Mouse (Mus musculus): Measurements from ENCODE around the gene Tdp2. TPM values are rescaled to one million over a fixed set of nuclear protein-coding genes. Genes with fewer than 3 reads are reported as not detected.

The Tdp2 gene
- 36.3 and 41.3 TPM in 2 replicates for polyA plus RNA-seq (2011; ENCODE audit: insufficient read length, low read depth, missing spikeins)

- TF ChIP-seq POLR2A (IDR thresholded peaks at IDR 0.05; ENCODE audit: low read depth, low read length) (peak; percentile 84), CTCF (IDR thresholded peaks at IDR 0.05; ENCODE audit: borderline replicate concordance, insufficient read depth, low read length) (no peak)
- H3K4me3 ChIP-seq (ENCODE audit: insufficient read depth, low read length) = peak within 1 kb of the TSS; percentile 96
- H3K27ac ChIP-seq (ENCODE audit: insufficient read depth, low read length) = peak within 1 kb of the TSS; percentile 30
- peaks cover 2% of the 10 kb centered on the region; the same call in 1 of the 2 replicates for H3K4me1 ChIP-seq (ENCODE audit: control insufficient read depth, insufficient read depth, low read length)
Observed at GRCm38 (mm10) chr13:24831353-24832130, at the start of gene Tdp2, which contains the start of gene Acot13. Gene Tdp2, plus strand, starts transcription at chr13:24831679. Gene Acot13, minus strand, starts transcription at chr13:24831540.

- no peak overlapping the region for H3K4me3 ChIP-seq (ENCODE audit: insufficient read depth, low read length)
- no peak overlapping the region for H3K27ac ChIP-seq (ENCODE audit: insufficient read depth, low read length)
- H3K4me1 ChIP-seq (ENCODE audit: control insufficient read depth, insufficient read depth, low read length) = peaks cover 5% of the 10 kb centered on the region
- TF ChIP-seq CTCF (IDR thresholded peaks at IDR 0.05; ENCODE audit: borderline replicate concordance, insufficient read depth, low read length) = no peak
- no peak for TF ChIP-seq POLR2A (IDR thresholded peaks at IDR 0.05; ENCODE audit: low read depth, low read length)
Observed at GRCm38 (mm10) chr13:24781916-24782315, 49.6 kb upstream of the Tdp2 start.

- H3K4me3 ChIP-seq (ENCODE audit: insufficient read depth, low read length) = no peak overlapping the region
- H3K4me1 ChIP-seq (ENCODE audit: control insufficient read depth, insufficient read depth, low read length) = peaks cover 5% of the 10 kb centered on the region
- H3K27ac ChIP-seq (ENCODE audit: insufficient read depth, low read length) = no peak overlapping the region
- TF ChIP-seq CTCF (IDR thresholded peaks at IDR 0.05; ENCODE audit: borderline replicate concordance, insufficient read depth, low read length) = no peak
- TF ChIP-seq POLR2A (IDR thresholded peaks at IDR 0.05; ENCODE audit: low read depth, low read length) = no peak
Observed at GRCm38 (mm10) chr13:24786014-24786490, 45.4 kb upstream of the Tdp2 start.

- Histone ChIP-seq H3K4me1 (ENCODE audit: control insufficient read depth, insufficient read depth, low read length) (peaks cover 5% of the 10 kb centered on the region), H3K27ac (ENCODE audit: insufficient read depth, low read length) (no peak overlapping the region), H3K4me3 (ENCODE audit: insufficient read depth, low read length) (no peak overlapping the region)
- TF ChIP-seq CTCF (IDR thresholded peaks at IDR 0.05; ENCODE audit: borderline replicate concordance, insufficient read depth, low read length) = no peak
- no peak for TF ChIP-seq POLR2A (IDR thresholded peaks at IDR 0.05; ENCODE audit: low read depth, low read length)
Observed at GRCm38 (mm10) chr13:24787477-24787876, 44.0 kb upstream of the Tdp2 start.

GRCm38 (mm10) chr13:24791349-24791748 lies 40.1 kb upstream of the Tdp2 start:
- peaks cover 8% of the 10 kb centered on the region for H3K4me1 ChIP-seq (ENCODE audit: control insufficient read depth, insufficient read depth, low read length)
- no peak overlapping the region for H3K4me3 ChIP-seq (ENCODE audit: insufficient read depth, low read length)
- H3K27ac ChIP-seq (ENCODE audit: insufficient read depth, low read length) = no peak overlapping the region
- no peak for TF ChIP-seq POLR2A (IDR thresholded peaks at IDR 0.05; ENCODE audit: low read depth, low read length)
- TF ChIP-seq CTCF (IDR thresholded peaks at IDR 0.05; ENCODE audit: borderline replicate concordance, insufficient read depth, low read length) = no peak

GRCm38 (mm10) chr13:24792411-24793045 lies 39.0 kb upstream of the Tdp2 start:
- peaks cover 8% of the 10 kb centered on the region for H3K4me1 ChIP-seq (ENCODE audit: control insufficient read depth, insufficient read depth, low read length)
- H3K4me3 ChIP-seq (ENCODE audit: insufficient read depth, low read length) = no peak overlapping the region
- H3K27ac ChIP-seq (ENCODE audit: insufficient read depth, low read length) = peak overlapping the region; percentile 70
- TF ChIP-seq CTCF (IDR thresholded peaks at IDR 0.05; ENCODE audit: borderline replicate concordance, insufficient read depth, low read length) = no peak
- no peak for TF ChIP-seq POLR2A (IDR thresholded peaks at IDR 0.05; ENCODE audit: low read depth, low read length)

GRCm38 (mm10) chr13:24798686-24799085 lies 32.8 kb upstream of the Tdp2 start:
- no peak for TF ChIP-seq POLR2A (IDR thresholded peaks at IDR 0.05; ENCODE audit: low read depth, low read length)
- TF ChIP-seq CTCF (IDR thresholded peaks at IDR 0.05; ENCODE audit: borderline replicate concordance, insufficient read depth, low read length) = no peak
- Histone ChIP-seq H3K27ac (ENCODE audit: insufficient read depth, low read length) (no peak overlapping the region), H3K4me1 (ENCODE audit: control insufficient read depth, insufficient read depth, low read length) (peaks cover 4% of the 10 kb centered on the region), H3K4me3 (ENCODE audit: insufficient read depth, low read length) (no peak overlapping the region)

- peaks cover 4% of the 10 kb centered on the region for H3K4me1 ChIP-seq (ENCODE audit: control insufficient read depth, insufficient read depth, low read length)
- no peak for TF ChIP-seq POLR2A (IDR thresholded peaks at IDR 0.05; ENCODE audit: low read depth, low read length)
- no peak for TF ChIP-seq CTCF (IDR thresholded peaks at IDR 0.05; ENCODE audit: borderline replicate concordance, insufficient read depth, low read length)
- peak overlapping the region; percentile 58; the same call in 1 of the 2 replicates for H3K27ac ChIP-seq (ENCODE audit: insufficient read depth, low read length)
- H3K4me3 ChIP-seq (ENCODE audit: insufficient read depth, low read length) = no peak overlapping the region
Observed at GRCm38 (mm10) chr13:24799378-24799777, 32.1 kb upstream of the Tdp2 start.

GRCm38 (mm10) chr13:24799925-24800673 lies 31.4 kb upstream of the Tdp2 start:
- peak overlapping the region; percentile 58 for H3K27ac ChIP-seq (ENCODE audit: insufficient read depth, low read length)
- H3K4me3 ChIP-seq (ENCODE audit: insufficient read depth, low read length) = peak overlapping the region; percentile 41
- H3K4me1 ChIP-seq (ENCODE audit: control insufficient read depth, insufficient read depth, low read length) = peaks cover 4% of the 10 kb centered on the region
- TF ChIP-seq CTCF (IDR thresholded peaks at IDR 0.05; ENCODE audit: borderline replicate concordance, insufficient read depth, low read length) (no peak), POLR2A (IDR thresholded peaks at IDR 0.05; ENCODE audit: low read depth, low read length) (peak; percentile 75)

Data from embryonic fibroblast, embryonic 13.5 days (primary cell).